Mouse (Mus musculus): ENCODE measurements at regions not wholly inside any gene's neighbourhood (a gene's known extent, or its start where the extent isn't known, plus 50 kb on each side); places are given as distances from the start of the nearest gene placed in this dataset.

DNA sequence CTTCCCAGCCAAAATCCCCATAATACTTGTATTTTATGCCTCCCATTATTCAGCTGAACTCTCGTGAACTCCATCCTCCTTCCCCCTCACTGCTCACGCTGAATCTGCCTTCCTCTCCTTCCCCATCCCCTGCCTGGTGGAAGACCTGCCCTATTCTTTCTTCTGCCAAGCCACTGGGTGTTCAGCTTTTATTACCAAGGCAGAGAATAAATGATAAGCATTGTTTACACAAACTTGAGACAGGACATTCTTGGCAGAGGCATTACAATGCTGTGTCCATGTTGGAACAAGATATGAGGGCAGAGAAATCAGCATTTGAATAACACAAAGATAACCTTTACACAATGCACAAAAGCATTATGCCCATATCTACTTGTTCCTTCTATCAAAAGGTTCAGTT lies 80.2 kb downstream of the Dhrs2 start:
- DNase-seq = no peak

DNA sequence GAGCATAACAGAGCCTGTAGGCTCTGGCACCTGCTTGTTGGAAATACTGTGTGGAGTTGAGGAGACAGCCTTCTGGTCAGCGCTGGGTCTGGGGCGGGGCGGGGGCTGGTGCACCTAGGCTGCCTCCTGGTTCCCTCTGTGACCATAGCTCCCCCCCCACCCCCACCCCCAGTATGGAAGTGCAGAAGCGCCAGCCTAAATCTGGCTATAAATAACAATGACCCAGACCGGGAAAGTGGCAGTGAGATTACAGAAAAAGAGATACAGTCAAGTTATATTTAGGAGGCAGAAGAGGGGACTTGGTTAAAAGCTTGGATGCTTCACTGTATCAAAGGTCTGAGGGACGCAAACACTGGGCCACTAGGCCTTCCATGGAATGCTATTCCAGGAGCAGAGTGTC lies 91.8 kb downstream of the Dhrs2 start:
- no peak for DNase-seq

DNA sequence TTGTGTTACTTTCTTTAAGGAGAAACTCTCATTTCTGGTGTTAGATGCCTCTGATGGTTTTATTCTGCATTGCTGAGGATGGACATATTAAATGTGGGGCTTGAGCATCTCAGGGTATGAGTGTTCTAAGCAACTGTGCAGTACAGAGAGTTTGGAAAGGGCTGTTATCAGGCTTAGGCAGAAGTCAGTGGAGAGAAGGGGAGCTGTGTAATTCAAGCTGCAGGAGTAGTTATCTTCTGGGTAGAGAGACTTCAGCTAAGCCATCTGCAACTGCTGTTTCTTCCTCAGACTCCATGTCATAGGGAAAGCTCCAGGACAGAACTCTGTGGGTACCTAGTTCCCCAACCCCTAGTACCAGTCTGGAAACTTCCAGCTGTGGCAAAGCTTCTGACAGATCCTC lies 102.1 kb downstream of the Dhrs2 start:
- DNase-seq = no peak

DNA sequence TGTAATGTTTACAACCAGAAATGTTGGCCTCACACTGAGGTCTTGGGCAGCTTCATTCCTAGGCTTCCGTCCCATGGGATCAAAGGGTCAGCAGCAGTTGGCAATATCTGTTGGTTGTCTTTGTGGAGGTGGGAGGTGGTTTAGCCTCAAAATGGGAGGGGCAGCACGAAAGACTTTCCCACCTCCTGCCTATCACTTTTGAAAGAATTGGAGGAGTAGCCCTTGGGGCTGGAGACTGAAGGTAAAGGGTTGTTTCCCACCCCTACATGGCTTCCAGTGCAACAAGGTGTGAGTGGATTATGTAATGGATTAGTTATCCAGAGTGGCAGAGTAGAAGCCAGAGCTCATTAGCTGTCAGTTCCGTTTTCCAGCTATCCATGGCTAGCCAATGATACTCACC lies 102.5 kb downstream of the Dhrs2 start:
- DNase-seq = no peak

DNA sequence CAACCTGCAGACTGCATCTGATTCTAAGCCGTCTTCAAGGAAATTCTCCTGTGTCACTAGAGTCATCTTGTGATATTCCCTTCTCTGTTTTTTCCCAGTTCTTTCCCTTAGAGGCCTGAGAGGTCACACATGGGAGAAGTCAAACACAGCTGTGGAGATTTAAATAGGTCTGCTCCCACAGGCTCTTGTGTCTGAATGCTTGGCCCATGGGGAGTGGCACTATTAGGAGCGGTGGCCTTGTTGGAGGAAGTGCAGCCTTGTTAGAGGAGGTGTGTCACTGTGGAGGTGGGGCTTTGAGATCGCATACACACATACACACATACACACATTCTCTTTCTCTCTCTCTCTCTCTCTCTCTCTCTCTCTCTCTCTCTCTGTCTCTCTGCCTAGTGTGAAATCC lies 112.0 kb downstream of the Dhrs2 start:
- DNase-seq = no peak

DNA sequence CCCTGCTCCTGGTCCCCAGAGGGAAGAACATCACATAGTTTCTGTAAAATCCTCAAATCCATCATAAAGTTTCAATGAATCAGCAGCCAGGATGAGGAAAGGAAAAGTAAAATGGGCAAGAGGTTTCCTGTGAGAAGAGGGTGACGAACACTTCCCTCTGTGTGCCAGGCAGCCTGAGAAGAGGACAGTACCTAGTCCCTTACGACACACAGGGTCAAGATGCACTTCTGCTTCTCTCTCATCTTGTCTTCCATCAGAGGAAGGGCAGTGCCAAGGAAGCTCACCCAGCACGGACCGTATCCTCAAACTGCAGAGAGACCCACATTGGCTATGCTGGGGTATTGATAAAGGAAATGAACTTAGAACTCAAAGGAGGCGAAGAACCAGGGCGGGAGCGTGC lies 112.5 kb downstream of the Dhrs2 start:
- no peak for DNase-seq

DNA sequence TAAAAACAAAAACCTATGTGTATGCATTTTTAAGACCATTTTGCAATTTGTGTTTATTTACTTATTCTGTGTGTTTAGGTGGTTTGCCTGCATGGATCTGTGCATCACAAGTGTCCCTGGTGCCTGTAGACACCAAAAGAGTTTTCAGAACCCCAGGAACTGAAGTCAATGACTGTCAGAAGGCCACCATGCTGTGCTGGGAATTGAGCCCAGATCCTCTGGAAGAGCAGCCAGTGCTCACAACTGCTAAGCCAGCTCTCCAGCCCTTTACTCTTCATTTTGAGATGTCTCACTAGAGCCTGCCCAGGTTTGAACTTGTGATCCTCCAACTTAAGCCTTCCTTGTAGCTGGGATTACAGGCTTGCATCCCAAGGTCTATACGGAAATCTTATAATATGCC lies 113.8 kb downstream of the Dhrs2 start:
- DNase-seq = no peak

DNA sequence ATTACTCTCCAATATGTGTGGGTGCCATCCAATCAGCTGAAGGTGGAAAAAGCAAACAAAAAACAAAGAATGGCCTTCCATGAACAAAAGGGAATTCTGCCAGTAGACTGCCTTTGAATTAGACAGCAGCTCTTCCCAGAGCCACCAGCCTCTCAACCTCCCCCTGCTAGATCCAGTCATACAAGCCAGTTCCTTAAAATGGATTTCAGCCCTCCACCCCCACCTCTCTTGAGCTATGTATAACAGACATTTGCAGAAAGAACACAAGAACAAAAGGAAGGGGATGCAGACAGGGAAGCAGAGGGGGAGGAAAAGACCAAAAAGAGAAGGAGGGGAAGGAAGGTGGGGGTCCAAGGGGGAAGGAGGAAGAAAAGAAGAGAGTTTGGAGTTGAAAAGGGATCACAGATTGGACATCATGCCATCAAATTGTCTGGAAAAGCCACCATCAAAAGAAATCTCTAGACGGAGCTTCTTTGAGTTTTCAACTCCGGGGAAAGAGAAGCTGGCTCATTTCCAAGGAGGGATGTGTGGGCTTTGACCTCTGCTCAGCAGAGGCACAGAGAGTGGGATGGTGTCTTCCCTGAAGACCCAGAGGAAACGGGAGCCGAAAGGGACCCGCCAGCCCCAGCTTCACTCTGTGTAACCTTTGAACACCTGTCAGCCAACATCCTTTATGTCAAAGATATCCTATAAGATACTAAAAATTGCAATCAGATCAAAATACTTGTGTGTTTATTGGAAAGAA lies 114.8 kb downstream of the Dhrs2 start:
- DNase-seq = peak; percentile 37

DNA sequence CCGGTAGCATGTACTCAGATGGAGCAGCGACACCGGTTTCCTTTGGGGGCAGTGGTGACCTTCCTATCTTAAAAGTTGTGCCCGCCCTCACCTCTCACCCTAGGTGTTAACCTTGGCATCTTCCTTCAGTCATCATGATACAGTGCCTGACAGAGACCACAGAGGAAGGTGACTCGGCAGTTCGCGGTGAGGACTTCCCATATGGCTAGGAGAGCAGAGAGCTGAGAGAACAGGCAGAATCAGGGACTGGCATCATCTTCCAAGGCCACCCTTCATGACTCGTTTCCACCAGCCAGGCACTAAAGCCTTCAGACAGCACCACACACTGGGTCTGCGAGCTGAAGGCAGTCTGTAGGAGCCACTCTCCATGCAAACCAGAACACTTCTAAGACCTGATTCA lies 116.2 kb downstream of the Dhrs2 start:
- DNase-seq = no peak

DNA sequence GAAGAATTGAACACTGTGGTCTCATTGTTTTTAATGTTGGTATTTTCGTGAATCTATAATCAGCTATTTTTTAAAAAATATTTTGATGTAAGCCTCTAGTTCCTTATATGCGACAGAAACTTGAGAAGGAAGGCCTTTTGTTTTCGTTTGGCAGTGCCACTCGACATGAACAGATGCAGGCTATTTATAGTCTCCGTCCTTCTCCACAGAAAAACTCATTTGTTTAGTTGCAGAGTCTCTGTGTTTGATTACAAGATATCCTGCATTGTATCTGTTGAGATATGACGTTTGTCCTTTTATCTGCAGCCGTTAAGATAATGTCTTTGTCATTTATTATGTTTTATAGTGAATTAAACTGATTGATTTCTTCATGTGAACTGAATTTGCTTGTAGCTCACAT lies 116.7 kb downstream of the Dhrs2 start:
- no peak for DNase-seq

DNA sequence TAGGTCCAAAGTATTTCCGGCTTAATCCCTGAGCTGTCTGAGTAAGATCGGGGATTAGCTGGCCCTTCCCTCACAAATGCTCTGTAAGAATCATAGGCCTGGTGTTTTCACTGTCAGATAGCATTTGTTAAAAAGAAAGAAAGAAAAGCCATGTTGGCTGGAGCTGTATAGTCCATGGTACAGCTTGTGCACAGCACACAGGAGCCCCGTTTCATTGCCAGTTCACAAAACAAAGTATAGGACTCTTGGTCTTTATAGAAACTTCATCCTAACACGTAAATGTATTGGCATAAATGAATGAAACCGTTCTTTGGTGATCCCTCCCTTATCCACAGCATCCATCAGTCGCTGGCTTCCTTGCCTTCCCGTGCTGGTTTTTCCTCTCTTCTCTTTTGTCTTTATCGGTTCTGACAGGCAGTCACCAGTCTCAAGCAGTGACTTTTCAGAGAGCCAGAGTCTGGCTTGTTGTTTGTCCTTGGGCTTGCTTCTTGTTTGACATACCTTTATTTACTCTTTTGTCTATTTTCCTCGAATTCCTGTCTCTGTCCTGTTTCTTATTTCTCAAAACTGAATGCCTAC lies 117.3 kb downstream of the Dhrs2 start:
- DNase-seq = no peak

DNA sequence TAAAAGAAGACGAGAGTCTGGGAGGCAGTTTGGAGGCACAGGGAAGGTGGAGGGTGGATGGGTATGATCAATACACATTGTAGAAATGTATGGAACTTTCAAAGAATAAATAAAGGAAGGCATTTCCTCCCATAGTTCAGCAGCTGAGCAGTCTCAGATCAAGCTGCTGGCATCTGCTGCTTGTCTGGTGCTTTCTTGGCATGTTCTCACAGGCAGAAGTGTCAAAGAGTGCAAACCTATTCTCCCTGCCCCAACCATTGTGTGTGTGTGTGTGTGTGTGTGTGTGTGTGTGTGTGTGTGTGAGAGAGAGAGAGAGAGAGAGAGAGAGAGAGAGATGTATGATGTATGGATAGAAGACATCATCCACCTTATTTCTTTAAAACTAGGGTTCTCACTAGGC lies 121.5 kb downstream of the Dhrs2 start:
- DNase-seq = no peak

DNA sequence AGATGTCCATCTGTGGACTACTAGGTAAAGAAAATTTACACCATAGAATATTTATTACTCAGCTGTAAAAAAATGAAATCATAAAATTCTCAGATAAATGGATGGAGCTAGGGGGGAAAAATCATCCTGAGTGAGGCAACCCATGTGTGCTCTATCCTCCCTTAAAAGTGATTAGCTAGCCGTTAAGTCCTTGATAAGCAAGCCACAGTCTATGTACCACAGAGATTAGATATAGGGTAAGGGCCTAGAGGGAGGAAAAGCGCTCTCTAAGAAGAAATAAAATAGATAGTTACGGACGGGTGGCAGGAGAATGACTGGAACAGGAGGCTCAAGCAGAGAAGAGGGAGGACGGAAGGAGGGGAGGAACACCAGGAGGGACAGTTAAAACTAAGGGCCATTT lies 122.1 kb downstream of the Dhrs2 start:
- no peak for DNase-seq

DNA sequence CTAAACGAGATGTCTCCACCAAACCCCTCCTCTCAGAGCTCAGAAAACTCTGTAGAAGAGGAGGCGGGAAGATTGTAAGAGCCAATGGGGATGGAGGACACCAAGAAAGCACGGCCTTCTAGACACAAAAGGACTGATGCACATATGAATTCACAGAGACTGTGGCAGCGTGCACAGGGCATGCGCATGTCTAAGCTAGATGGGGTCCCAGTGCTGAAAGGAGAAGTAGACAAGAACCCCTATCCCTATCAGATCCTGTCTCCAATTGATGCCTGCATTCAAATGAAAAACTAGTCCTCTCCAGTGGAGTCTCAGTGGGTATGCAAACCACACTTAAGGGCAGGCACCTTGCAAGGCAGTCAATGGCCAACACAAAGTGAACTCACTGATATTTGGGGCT lies 123.3 kb downstream of the Dhrs2 start:
- DNase-seq = no peak

DNA sequence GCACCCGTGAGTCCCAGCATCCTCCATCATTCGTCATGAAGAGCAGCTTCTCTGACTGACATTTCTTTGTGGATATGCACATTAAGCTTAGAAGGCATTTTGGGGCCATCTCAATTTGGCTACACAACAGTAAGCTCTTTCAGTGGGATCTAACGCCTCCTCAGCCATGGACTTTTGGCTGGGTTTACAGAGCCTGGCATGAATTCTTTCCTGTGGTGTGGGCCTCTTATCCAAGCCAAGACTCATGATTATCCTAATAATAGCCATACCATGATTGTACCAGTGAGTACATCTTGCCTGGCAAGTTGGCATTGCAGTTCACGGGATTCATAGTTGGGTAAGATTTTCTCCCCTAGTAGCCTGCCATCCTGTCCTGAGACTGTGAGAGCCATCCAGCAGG lies 126.3 kb downstream of the Dhrs2 start:
- DNase-seq = no peak

DNA sequence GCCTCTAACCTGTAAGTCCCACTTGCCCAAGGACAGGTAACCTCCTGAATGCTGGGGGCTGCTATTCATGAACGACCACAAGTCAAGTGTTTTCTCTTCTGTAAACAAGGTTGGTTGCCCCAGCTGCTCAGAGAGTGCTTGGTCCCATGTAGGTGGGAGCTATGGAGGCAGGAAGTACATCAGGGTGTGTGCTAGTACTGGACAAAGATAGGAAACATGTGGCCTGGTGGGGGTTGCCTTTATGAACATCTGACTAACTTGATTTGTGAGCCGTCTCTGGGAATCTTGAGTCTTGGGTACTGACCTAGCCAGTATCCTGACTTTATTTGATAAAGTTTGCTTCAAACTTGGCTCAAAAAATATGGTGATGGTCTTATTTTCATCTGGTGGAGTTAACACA lies 121.3 kb upstream of the Dhrs4 start:
- no peak for DNase-seq

DNA sequence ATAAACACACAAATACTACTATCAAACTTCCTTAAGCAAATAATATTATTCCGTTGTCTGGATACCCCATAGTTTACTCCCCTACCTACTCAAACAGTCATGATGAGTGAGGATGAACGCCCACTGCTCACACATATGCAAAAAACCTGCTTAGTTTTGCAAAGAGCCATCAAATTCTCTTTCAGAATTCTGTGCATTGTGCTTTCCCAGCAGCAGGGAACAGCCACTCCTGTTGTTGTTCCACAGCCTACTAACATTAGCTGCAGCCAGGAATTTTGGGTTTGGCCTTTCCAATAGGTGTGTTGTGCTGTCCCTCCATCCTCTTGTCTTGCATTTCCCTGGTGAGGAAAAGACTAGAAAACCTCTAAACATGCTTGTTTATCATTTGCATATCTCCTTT lies 120.1 kb upstream of the Dhrs4 start:
- DNase-seq = no peak

DNA sequence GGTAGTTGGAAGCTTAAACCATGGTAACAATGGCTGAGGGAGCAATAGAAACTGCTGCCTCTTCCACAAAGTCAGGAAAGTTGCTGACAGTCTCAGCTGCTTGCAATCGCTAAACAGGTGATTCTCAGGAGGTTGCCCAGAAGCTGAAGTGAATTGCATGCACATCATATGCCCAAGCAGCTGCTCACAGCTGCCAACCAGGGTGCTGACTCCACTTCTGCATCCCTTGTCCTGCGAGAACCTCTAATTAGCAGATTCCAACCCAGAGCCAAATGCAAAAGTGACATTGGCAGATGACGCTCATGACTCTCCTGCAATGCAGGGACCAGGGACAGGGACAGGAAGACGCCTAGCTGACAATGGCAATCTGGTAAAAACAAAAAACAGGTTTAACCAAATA lies 116.2 kb upstream of the Dhrs4 start:
- DNase-seq = no peak

DNA sequence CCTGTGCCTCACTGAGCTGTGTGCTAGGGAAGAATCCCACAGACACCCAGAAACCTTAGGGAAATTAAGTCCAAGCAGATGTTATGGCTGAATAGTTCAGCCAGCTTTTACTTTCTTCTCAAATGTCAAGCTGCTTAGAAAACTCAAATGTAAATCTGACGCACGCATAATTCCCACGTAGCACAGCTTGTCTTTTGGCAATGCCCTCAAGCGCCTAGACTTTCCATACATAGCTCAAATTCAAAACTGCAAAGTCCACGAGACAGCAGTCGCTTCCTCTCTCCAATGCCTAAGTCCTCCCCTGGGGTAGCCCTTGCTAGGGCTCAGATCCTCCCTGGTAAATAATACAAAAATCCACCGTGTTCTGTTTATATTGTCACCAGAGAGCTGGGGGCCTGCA lies 115.8 kb upstream of the Dhrs4 start:
- DNase-seq = no peak

DNA sequence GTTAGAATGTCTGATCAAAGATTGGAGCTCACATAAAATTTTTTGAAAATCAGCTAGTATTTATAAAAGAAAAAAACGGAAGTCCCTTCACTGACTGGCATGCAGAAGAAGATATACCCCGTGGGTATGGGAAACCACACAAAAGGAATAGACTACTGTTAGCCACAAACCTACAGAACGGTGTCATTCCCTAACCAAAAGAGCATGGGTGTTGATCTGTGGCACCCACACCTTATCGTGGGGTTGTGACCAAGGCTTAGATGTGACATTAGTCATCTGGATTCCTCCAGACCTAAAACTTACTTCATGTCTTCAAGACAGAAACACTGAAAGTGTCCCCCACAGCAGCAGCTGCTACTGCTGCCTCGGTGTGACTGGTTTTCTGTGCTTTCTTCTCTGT lies 108.2 kb upstream of the Dhrs4 start:
- DNase-seq = no peak

DNA sequence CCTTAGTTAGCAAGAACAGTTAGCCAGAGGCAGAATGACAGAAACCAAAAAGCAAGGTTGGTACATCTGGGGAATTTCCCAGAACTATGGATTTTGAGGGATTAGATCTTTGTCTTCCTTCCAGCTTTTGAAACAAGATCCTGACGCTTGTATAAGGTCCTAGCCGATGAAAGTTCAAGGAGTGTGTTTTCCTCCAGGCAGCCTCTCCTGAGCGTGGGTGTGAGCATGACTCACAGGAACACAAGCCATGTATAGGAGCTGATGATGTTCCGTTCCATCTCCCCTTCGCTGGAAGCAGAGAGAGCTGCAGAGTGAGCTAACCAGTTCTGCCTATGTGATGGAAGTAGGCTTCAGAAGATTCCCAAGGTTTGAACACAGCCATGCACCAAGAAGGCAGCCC lies 105.6 kb upstream of the Dhrs4 start:
- no peak for DNase-seq

DNA sequence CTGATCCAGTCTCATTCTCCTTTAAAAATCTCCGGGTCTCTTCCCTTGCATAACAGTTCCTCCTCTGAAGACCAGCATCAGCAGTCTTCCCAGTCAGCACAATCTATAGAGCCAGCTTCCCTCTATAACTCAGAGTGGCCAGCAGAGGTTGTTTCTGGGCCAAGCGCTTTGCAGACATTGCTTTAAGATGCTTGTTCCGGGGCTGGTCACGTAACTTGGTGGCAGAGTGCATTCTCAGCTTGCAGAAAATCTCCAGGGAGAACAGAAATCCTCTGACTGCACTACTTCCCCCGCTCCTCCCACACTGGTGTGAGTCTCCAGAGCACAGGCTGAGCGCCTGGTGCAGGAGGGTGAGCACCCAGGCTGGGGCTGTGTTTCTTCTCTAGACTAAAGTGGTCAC lies 91.8 kb upstream of the Dhrs4 start:
- DNase-seq = peak; percentile 34

DNA sequence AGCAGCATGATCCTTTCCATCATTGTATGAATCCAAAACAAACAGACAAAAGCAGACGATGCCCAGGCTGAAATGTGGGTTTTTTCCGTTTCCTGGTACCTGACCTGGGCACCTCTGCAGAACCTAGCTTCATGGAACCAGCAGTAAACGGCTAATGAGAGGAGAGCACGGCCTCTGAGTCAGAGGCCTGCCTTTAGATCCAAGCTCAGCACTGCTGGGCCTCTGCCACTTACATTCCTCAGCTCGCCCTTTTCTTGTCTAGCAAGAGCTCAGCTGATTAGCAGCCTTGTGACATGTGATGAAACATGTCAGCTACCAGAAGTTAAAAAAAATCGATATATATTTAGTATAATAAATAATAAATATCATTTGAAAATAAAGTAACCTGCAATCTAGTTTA lies 91.2 kb upstream of the Dhrs4 start:
- DNase-seq = peak; percentile 11

DNA sequence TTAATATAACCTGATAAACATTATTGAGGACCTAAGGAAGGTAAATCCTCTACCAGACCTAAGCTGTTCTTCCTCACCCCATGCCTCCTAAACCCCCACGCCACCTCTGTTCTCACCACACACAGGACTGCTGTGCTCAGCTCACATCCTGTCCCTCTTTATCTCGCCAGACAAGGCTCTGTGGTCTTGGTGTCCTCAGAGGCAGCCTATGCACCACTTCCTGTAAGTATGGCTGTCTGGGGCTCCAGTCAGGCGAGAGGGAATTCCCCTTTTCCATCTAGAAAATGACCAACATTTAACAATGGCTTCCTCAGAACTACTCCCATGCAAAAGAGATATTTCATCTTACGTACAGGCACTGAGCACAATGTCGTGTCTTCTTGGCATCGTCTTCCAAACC lies 86.2 kb upstream of the Dhrs4 start:
- no peak for DNase-seq

DNA sequence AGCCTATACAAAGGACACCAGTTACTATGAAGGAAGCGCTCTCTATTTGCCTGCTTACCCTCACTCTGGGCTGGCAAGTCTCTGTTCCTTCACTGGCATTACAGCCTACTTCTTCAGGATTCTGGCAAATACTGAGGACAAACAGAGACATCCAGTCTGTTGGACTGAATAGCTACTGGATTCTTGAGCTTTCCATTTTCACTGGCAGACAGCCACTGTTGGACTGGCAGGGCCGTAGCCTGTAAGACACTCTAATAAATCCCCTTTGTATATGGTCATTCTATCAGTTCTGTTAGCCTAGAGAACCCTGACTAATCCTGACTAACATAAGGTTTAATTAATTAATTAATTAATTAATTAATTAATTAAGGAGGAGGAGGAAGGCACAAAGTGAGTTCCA lies 72.4 kb upstream of the Dhrs4 start:
- no peak for DNase-seq
